Mouse (Mus musculus): ENCODE measurements around the gene Olfr1346. TPM values are rescaled to one million over a fixed set of nuclear protein-coding genes. Genes with fewer than 3 reads are reported as not detected.
"Not testable (repeated sequence)": the region's sequence is repeated elsewhere in the genome, so short reads cannot be mapped to it uniquely, and the experiment has no call there.

Olfr1346 gene
- polyA plus RNA-seq, 1 experiment from 2014 or later: not detected

- DNase-seq (ENCODE audit: low spot score); H3K27ac ChIP-seq (ENCODE audit: low read depth, low read length); H3K4me2 ChIP-seq (ENCODE audit: low read depth, low read length, severe bottlenecking); H3K36me3 ChIP-seq (ENCODE audit: control insufficient read depth, insufficient read depth, low read length); H3K4me3 ChIP-seq (ENCODE audit: low read depth, low read length); H3K4me1 ChIP-seq (replicated peaks; ENCODE audit: control insufficient read depth, insufficient read depth, low read length); H3K9ac ChIP-seq (ENCODE audit: low read length); ATAC-seq (replicated peaks; ENCODE audit: low FRiP score); H3K9me3 ChIP-seq (ENCODE audit: control insufficient read depth, low read length); H3K27me3 ChIP-seq (ENCODE audit: control insufficient read depth, insufficient read depth, low read length): not testable (repeated sequence)
- 78% methylated on average over 2 of the region's 2 CpGs for WGBS
Measured at GRCm38 (mm10) chr7:6477633-6478032, 10.7 kb downstream of the Olfr1346 start.

GRCm38 (mm10) chr7:6486841-6487240 is 19.9 kb downstream of the Olfr1346 start, which contains the start of gene Olfr5:
Olfr5 (minus strand) TSS chr7:6486941.
- 38% methylated on average over 2 of the region's 2 CpGs for WGBS
- Histone ChIP-seq H3K4me1 (replicated peaks; ENCODE audit: control insufficient read depth, insufficient read depth, low read length) (no peaks in the 10 kb centered on the region), H3K4me3 (ENCODE audit: low read depth, low read length) (no peak within 1 kb of the TSS), H3K9me3 (ENCODE audit: control insufficient read depth, low read length) (peaks cover 2% of the 10 kb centered on the region; the same call in 1 of the 2 replicates), H3K36me3 (ENCODE audit: control insufficient read depth, insufficient read depth, low read length) (no peaks in the 10 kb centered on the region), H3K9ac (ENCODE audit: low read length) (no peak within 1 kb of the TSS), H3K4me2 (ENCODE audit: low read depth, low read length, severe bottlenecking) (no peak within 1 kb of the TSS), H3K27me3 (ENCODE audit: control insufficient read depth, insufficient read depth, low read length) (no peaks in the 10 kb centered on the region), H3K27ac (ENCODE audit: low read depth, low read length) (no peak within 1 kb of the TSS)
- DNase-seq (ENCODE audit: low spot score) (no peak), ATAC-seq (replicated peaks; ENCODE audit: low FRiP score) (no peak)

GRCm38 (mm10) chr7:6499655-6500054 is 32.8 kb downstream of the Olfr1346 start, which contains the start of gene Olfr1347:
Olfr1347 (minus strand) TSS chr7:6499755.
- DNase-seq (ENCODE audit: low spot score) (no peak), ATAC-seq (replicated peaks; ENCODE audit: low FRiP score) (no peak)
- no peak within 1 kb of the TSS for H3K4me2 ChIP-seq (ENCODE audit: low read depth, low read length, severe bottlenecking)
- no peaks in the 10 kb centered on the region for H3K27me3 ChIP-seq (ENCODE audit: control insufficient read depth, insufficient read depth, low read length)
- WGBS: 63% methylated on average over 1 of the region's 1 CpGs
- peaks cover 2% of the 10 kb centered on the region for H3K9me3 ChIP-seq (ENCODE audit: control insufficient read depth, low read length)
- no peaks in the 10 kb centered on the region for H3K4me1 ChIP-seq (replicated peaks; ENCODE audit: control insufficient read depth, insufficient read depth, low read length)
- no peaks in the 10 kb centered on the region for H3K36me3 ChIP-seq (ENCODE audit: control insufficient read depth, insufficient read depth, low read length)
- no peak within 1 kb of the TSS for H3K9ac ChIP-seq (ENCODE audit: low read length)
- no peak within 1 kb of the TSS for H3K4me3 ChIP-seq (ENCODE audit: low read depth, low read length)
- H3K27ac ChIP-seq (ENCODE audit: low read depth, low read length): no peak within 1 kb of the TSS

- 90% methylated on average over 1 of the region's 1 CpGs for WGBS
- Histone ChIP-seq H3K4me2 (ENCODE audit: low read depth, low read length, severe bottlenecking) (no peak within 1 kb of the TSS), H3K9me3 (ENCODE audit: control insufficient read depth, low read length) (peaks cover 2% of the 10 kb centered on the region; the same call in 1 of the 2 replicates), H3K9ac (ENCODE audit: low read length) (no peak within 1 kb of the TSS), H3K36me3 (ENCODE audit: control insufficient read depth, insufficient read depth, low read length) (no peaks in the 10 kb centered on the region), H3K27me3 (ENCODE audit: control insufficient read depth, insufficient read depth, low read length) (no peaks in the 10 kb centered on the region), H3K27ac (ENCODE audit: low read depth, low read length) (no peak within 1 kb of the TSS), H3K4me3 (ENCODE audit: low read depth, low read length) (no peak within 1 kb of the TSS), H3K4me1 (replicated peaks; ENCODE audit: control insufficient read depth, insufficient read depth, low read length) (no peaks in the 10 kb centered on the region)
- DNase-seq (ENCODE audit: low spot score) (no peak), ATAC-seq (replicated peaks; ENCODE audit: low FRiP score) (no peak)
Measured at GRCm38 (mm10) chr7:6508648-6509047, 41.7 kb downstream of the Olfr1346 start, which contains the start of gene Olfr1348. Olfr1348 (minus strand) TSS chr7:6508748.

GRCm38 (mm10) chr7:6521666-6522065 is 54.8 kb downstream of the Olfr1346 start:
- Histone ChIP-seq H3K4me1 (replicated peaks; ENCODE audit: control insufficient read depth, insufficient read depth, low read length) (no peaks in the 10 kb centered on the region), H3K36me3 (ENCODE audit: control insufficient read depth, insufficient read depth, low read length) (no peaks in the 10 kb centered on the region), H3K9me3 (ENCODE audit: control insufficient read depth, low read length) (peaks cover 7% of the 10 kb centered on the region; the same call in 1 of the 2 replicates), H3K4me3 (ENCODE audit: low read depth, low read length) (no peak overlapping the region), H3K27ac (ENCODE audit: low read depth, low read length) (no peak overlapping the region), H3K9ac (ENCODE audit: low read length) (no peak overlapping the region), H3K4me2 (ENCODE audit: low read depth, low read length, severe bottlenecking) (no peak overlapping the region), H3K27me3 (ENCODE audit: control insufficient read depth, insufficient read depth, low read length) (no peaks in the 10 kb centered on the region)
- WGBS: 46% methylated on average over 1 of the region's 1 CpGs
- no peak for DNase-seq (ENCODE audit: low spot score)
- ATAC-seq (replicated peaks; ENCODE audit: low FRiP score): no peak

- Histone ChIP-seq H3K9ac (ENCODE audit: low read length) (no peak within 1 kb of the TSS), H3K27me3 (ENCODE audit: control insufficient read depth, insufficient read depth, low read length) (no peaks in the 10 kb centered on the region), H3K27ac (ENCODE audit: low read depth, low read length) (no peak within 1 kb of the TSS), H3K9me3 (ENCODE audit: control insufficient read depth, low read length) (peaks cover 9% of the 10 kb centered on the region; the same call in 1 of the 2 replicates), H3K36me3 (ENCODE audit: control insufficient read depth, insufficient read depth, low read length) (no peaks in the 10 kb centered on the region), H3K4me3 (ENCODE audit: low read depth, low read length) (no peak within 1 kb of the TSS), H3K4me2 (ENCODE audit: low read depth, low read length, severe bottlenecking) (no peak within 1 kb of the TSS), H3K4me1 (replicated peaks; ENCODE audit: control insufficient read depth, insufficient read depth, low read length) (no peaks in the 10 kb centered on the region)
- 84% methylated on average over 5 of the region's 5 CpGs for WGBS
- DNase-seq (ENCODE audit: low spot score) (no peak), ATAC-seq (replicated peaks; ENCODE audit: low FRiP score) (no peak)
Measured at GRCm38 (mm10) chr7:6522850-6523249, 55.9 kb downstream of the Olfr1346 start, which contains the start of gene Olfr1349. Olfr1349 (minus strand) TSS chr7:6522950.

- Histone ChIP-seq H3K9me3 (ENCODE audit: control insufficient read depth, low read length) (peaks cover 9% of the 10 kb centered on the region; the same call in 1 of the 2 replicates), H3K9ac (ENCODE audit: low read length) (no peak overlapping the region), H3K27me3 (ENCODE audit: control insufficient read depth, insufficient read depth, low read length) (no peaks in the 10 kb centered on the region), H3K36me3 (ENCODE audit: control insufficient read depth, insufficient read depth, low read length) (no peaks in the 10 kb centered on the region), H3K4me1 (replicated peaks; ENCODE audit: control insufficient read depth, insufficient read depth, low read length) (no peaks in the 10 kb centered on the region), H3K27ac (ENCODE audit: low read depth, low read length) (no peak overlapping the region), H3K4me3 (ENCODE audit: low read depth, low read length) (no peak overlapping the region), H3K4me2 (ENCODE audit: low read depth, low read length, severe bottlenecking) (no peak overlapping the region)
- ATAC-seq (replicated peaks; ENCODE audit: low FRiP score) (no peak), DNase-seq (ENCODE audit: low spot score) (no peak)
- 66% methylated on average over 3 of the region's 3 CpGs for WGBS
Measured at GRCm38 (mm10) chr7:6525001-6525400, 58.1 kb downstream of the Olfr1346 start.

GRCm38 (mm10) chr7:6526141-6526540 is 59.2 kb downstream of the Olfr1346 start:
- DNase-seq (ENCODE audit: low spot score): no peak
- Histone ChIP-seq H3K4me3 (ENCODE audit: low read depth, low read length) (no peak overlapping the region), H3K4me1 (replicated peaks; ENCODE audit: control insufficient read depth, insufficient read depth, low read length) (no peaks in the 10 kb centered on the region), H3K4me2 (ENCODE audit: low read depth, low read length, severe bottlenecking) (no peak overlapping the region), H3K27ac (ENCODE audit: low read depth, low read length) (no peak overlapping the region), H3K36me3 (ENCODE audit: control insufficient read depth, insufficient read depth, low read length) (no peaks in the 10 kb centered on the region), H3K9me3 (ENCODE audit: control insufficient read depth, low read length) (peaks cover 9% of the 10 kb centered on the region; the same call in 1 of the 2 replicates), H3K27me3 (ENCODE audit: control insufficient read depth, insufficient read depth, low read length) (no peaks in the 10 kb centered on the region), H3K9ac (ENCODE audit: low read length) (no peak overlapping the region)
- WGBS: 69% methylated on average over 5 of the region's 5 CpGs
- no peak for ATAC-seq (replicated peaks; ENCODE audit: low FRiP score)
